Mouse (Mus musculus): ENCODE measurements around the gene Dmrtc2.
"Not testable (repeated sequence)": the region's sequence is repeated elsewhere in the genome, so short reads cannot be mapped to it uniquely, and the experiment has no call there.

The Dmrtc2 gene

DNA sequence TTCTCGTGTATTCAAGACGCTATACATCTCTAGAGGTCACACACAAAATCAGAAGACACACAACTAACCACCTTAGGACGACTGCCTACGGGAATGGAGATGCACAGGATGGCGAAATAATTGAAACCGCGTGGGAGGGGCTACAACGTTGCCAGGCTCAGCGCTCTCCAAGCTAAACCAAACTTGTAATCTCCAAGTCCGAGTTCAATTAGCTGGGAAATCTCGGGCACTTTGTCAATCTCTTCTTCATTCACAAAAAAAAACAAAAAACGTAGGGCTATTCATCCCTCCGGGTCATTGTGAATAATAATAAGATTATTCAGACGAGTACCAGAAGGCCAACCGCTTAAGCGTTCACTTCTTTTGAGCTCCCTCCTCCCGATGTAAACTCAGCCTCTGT is 777 bp upstream of the Dmrtc2 start:
- no peak for DNase-seq (ENCODE audit: low spot score in 2 of 2)

DNA sequence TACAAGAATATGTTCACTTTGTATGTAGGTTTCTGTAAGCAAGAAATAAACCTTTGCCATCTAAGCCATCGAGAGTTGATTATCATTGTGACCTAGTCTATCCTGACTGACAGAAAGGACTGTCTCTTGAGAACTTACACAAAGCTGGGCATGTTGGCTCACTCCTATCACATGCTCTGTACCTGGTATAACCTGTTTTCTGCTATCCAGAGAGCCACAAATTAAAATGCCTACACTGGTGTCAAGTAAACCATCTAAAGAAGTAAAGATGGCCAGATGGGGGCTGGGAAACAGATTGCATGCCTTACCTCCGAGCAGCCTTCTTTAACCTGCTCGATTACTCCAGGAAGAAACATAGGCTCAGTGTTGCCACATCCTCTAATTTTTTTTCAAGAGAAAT is 7.7 kb downstream of the Dmrtc2 start:
- no peak for DNase-seq (ENCODE audit: low spot score in 2 of 2)

DNA sequence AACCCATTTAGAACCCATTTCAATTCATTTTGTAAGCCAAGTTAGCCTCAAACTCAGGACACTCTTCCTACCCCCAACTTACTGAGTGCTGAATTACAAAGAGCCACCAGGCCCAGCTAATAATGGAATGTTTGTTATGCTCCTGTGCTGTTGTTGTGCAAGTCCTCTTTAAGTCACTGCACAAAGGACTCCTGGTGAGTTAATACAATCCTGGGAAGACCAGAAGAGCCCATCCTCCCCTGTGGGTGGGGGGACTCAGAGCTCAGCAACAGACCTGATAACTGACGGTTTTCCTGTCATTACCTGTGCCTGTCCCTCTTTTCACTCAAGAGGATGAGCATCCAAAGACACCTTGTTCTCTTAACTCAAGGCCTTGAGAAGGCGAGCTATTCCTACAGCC is 9.8 kb downstream of the Dmrtc2 start:
- no peak for DNase-seq (ENCODE audit: low spot score in 2 of 2)

DNA sequence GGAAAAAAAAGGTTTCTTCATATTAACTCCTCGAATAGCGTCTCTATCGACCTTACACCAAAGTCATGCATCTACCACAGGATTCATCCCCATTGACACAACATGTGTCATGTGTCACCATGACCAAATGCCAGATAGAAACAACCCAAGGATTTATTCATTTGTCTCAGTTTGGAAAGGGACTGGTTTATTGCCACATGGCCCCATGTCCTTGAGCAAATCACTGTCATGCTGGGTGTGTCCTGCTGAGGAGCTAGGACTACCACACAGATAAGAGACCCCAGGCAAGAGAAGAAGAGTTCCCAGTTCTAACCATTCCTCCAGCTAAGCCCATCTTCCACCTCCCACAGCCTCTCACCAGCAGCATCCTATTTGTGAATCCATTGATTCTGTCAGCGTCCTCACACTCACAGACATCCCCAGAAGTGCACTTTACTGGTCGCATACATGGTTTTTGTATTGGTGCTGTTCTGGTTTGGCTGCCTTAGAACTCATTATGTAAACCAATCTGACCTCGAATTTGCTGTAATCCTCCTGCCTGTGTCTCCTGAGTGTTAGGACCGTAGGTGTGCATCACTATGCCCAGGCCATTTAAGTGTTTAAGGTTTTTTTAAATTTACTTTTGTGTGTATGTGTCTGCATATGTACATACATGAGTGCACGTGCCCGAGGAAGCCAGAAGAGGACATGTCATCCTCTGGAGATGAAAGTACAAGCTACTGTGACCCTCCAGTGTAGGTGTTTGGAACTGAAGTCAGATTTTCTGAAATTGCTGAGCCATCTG is 12.8 kb downstream of the Dmrtc2 start:
- no peak for DNase-seq (ENCODE audit: low spot score in 2 of 2)

DNA sequence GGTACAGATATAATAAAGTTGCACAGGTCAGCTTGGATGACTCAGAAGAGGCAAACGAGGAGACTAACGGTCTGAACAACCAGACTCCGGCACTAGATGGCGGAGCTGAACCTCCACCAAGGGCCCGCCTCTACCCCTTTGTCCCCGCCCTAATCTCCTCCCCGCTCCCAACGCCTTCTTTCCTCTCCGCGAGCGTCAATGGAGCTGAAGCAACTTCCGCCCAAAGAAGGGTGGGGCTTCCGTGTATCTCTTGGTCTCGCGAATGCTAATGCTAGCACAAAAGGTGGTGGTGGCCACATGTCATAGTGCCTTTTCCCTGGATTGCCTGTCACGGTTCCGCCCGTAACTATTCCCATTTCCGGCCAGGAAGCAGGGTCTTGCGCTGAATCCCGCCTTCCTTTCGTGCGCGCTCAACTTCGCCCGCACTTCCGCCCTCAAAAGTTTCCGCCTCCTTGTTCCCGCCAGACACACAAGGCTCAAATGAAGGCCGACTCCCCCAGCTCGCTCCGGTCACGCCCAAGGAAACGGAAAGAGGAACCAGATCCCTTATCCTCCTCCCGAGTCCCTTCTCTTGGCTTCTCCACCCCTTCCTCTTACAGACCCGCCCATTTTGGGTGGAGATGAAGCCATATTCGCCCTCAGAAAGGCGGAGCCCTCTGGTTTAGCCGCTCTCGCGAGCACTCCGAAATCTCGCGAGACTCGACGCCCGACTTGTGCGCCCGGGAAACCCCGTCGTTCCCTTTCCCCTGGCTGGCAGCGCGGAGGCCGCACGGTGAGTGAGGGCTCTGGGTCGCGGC is 14.2 kb downstream of the Dmrtc2 start, which contains the start of gene Rps19:
TSS of gene Rps19 (plus strand) at position 476 of the 797 bp plus-strand sequence.
- DNase-seq (ENCODE audit: low spot score in 2 of 2), result peak; percentile 97 to 98

DNA sequence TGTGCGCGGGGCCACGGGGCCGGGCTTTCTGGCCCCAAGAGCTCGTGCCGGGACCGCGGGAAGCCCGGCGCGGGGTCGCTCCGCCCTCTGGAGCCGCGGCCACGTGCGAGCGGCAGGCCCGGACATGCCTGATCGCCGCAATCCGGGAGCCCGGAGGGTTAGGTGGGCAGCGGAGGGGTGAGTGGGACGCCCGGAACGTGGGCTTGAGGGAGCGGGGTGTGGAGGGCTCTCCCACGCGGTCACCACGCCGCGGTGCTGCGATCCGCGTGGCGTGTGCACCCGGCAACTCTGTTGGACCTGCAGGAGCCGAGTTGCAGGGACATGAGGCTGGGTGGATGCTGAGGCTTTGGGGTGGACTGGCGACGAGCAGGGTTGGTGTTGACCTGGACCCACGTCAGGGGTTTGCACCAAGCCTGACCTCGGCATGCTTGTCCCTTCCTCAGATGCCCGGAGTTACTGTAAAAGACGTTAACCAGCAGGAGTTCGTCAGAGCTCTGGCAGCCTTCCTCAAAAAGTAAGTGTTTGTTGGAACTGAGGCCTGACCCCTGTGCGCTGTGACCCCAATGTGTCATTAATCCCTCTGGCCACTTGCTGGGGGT is 14.9 kb downstream of the Dmrtc2 start:
- DNase-seq (ENCODE audit: low spot score in 2 of 2), result no peak

DNA sequence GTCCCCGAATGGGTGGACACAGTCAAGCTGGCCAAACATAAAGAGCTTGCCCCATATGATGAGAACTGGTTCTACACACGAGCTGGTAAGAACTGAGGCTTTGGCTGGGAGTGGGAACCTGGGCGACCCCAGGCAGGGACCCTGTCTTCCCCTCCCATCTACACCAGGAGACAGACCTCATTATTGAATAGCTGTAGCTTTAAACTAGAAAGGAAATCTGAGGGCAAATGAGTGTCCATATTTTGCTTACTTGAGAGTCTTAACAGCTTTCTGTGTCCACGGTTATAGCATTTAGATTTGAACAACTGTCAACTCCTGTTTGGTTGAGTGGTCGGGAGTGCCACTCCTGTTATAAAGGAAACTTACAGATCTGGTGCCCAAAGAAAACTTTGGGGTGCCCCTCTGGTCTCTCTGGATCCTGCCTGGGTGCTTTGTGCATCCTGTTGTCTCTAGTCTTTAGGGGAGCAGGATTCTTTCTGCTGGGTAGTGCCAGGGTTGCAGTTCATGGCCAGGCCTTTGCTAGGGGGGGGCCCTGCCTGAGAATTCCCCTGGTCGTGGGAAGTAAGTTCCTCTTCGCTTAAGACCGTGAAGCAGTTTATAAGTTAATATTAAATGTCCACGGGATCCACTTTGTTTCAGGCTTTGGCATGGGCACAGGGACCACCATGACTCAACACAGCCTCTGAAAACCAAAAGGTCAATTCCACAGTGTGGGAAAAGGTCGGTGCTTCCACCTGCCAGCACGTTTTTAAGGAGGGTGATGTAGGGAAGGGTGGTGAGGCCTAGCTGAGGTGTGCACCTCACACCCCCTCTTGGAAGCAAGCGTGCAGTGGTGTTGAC is 15.8 kb downstream of the Dmrtc2 start:
- no peak for DNase-seq (ENCODE audit: low spot score in 2 of 2)

DNA sequence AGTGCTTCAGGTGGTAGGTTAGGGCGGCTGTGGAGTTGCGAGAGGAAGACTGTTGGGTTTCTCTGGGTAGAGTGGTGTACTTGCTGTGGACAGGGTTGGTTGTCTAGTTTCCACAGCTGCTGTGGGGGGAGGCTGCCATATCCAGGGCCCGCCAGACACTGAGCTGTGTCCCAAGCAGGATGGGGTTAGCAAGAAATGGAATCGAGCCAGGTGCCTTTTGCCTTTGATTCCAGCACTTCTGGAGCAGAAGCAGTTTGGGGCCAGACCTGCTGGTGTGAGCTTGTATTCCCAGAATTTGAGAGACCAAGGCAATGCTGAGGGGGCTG is 16.4 kb downstream of the Dmrtc2 start:
- DNase-seq (ENCODE audit: low spot score in 2 of 2), result no peak

DNA sequence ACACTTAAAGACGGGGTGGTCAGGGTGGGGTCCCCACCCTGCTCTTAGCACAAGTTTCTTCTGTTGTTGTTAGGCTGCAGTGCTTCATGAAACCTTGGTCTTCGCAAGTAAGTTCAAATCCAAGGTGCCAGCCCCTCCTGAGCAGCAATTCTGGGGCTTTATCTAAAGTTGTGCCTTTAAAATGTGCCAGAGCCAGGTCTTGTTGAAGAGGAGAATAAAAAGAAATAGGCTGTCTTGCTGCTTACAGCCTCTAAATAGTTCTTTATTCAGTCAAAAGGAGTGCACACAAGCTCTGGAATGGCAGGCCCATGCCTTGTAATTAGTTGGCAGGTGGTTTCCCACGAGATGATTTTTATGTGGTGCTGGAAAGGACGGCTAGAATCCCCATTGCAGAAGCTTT is 17.2 kb downstream of the Dmrtc2 start:
- DNase-seq (ENCODE audit: low spot score in 2 of 2), result no peak

DNA sequence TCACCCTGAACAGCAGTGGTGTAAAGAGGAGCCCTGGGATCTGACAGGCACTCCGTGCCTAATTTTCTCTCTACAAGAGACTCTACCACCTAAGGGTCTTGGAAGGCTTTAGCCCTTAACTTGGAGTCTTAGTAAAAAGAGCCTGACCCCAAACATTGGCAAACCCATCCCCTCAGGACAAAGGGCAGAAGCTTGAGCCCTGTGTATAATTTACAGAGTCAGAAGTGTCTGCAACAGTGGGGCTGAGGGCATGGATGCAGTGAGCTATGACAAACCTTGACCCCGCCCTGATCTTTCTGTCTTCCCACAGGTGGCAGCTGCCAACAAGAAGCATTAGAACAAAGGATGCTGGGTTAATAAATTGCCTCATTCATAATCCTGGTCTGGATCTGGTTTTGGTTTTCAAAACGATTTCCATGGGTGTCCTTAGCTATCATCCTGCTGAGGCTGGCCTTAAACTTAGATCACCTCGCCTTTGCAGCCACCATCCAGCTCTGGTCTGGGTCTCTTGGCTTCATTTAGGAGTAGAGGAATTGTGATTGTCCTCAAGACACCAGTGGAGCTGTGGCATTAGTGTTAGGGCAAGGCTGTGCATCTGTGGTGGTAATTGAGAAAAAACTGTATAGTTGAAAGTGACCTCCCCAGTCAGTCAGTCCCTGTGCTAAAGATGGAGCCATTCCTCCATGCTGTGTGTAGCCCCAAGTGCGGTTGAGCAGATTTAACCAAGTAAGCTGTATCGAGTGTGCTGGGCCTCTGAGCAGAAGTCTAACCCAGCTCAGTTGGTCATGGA is 19.8 kb downstream of the Dmrtc2 start:
- no peak for DNase-seq (ENCODE audit: low spot score in 2 of 2)

DNA sequence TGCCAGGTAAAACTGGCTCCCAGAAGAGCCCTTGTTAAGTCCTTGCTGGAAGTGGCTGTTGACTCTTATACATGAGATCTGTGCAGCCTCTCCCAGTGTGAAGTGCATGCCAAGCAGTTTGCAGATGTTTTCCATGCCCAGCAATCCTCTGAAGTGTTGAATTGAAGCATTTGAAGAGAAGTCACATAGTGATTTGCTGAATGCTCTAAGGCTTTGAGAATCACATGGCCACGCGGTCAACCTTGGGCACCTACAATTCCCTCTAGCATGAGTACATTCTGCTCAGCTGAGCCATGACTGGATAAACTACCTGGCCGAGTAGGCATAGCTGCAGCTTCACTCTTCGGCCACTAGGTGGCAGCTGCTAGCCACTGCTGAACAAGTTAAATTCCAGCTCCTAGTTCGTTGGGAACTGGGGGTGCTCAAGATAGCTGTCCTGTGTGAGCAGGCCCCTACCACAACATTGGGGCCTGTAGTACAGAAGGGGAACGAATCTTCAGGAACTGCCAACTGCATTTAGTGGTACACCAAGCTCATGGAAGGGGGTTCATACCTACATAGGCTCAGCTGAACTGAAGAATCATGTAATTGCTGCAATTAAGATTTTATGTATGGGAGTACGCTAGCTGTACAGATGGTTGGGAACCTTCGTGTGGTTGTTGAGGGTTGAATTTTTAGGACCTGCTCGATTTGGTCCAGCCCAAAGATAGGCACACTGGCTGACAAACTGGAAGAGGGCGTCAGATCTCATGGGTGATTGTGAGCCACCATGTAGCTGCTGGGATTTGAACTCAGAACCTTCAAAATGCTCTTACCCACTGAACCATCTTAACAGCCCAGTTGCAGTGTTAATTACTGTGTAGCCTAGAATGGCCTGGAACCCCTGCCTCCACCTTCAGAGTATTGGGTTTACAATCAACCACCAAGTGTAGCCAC is 20.7 kb downstream of the Dmrtc2 start:
- peak; percentile 49 to 66 for DNase-seq (ENCODE audit: low spot score in 2 of 2)

DNA sequence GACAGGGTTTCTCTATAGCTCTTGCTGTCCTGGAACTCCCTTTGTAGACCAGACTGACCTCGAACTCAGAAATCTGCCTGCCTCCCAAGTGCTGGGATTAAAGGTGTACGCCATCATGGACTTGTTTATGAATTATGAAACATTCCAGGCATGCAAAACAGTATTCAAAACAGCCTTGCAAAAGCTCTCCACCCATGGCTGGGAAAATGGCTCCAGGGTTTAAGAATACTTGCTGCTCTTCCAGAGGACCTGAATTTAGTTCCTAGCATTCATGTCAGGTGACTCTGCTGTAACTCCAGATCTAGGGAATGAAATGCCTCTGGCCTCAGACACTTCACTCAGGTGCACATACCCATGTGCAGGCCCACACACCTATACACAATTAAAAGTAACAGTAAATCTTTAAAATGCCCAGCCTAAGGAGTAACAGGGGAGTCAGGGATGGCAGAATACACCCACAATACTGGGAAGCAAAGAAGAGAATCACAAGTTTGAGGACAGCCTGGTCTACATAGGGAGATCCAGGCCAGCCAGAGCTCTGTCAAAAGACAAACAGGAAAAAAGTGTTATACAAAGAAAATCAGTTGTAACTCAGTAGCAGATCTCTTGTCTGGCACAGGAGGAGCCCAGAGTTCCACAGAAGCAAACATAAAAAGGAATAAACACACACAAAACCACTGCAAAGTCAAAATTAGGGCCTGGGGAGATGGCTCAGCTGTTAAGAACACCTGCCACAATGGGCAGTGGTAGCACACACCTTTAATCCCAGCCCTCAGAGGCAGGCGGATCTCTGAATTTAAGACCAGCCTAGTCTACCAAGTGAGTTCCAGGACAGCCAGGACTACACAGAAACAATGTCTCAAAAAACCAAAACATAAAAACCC is 21.6 kb downstream of the Dmrtc2 start:
- DNase-seq (ENCODE audit: low spot score in 2 of 2), result no peak

DNA sequence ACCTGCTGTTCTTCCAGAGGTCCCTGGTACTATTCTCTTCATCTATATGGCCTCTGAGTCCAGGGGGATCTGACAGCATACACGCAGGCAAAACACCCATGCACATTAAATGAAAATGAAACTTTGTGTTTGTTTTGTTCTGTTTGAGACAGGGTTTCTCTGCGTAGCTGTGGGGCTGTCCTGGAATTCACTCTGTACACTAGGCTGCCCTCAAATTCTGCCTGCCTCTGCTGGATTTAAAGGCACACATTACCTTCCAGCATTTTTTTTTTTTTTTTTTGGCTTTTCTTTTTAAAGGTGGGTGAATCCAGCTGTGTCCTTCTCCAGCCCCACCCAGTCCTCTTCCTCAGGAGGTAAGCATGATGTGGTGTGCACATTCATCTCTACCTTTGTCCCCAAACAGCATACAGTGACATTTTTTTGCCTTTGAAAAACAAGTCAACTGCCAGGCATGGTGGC is 22.3 kb downstream of the Dmrtc2 start:
- no peak for DNase-seq (ENCODE audit: low spot score in 2 of 2)

DNA sequence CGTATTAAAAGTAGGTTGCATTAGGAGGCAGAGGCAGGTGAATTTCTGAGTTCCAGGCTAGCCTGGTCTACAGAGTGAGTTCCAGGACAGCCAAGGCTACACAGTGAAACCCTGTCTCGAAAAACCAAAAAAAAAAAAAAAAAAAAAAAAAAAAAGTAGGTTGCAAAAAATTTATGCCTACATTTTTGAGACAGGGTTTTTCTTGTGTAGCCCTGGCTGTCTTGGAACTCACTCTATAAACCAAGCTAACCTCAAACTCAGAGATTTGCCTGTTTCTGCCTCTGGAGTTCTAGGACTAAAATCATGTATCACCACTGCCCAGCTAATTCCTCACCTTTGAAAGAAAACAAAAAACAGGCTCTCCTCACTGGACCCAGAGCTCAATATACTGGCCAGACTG is 25.9 kb downstream of the Dmrtc2 start:
- DNase-seq (ENCODE audit: low spot score in 2 of 2), result not testable (repeated sequence)

DNA sequence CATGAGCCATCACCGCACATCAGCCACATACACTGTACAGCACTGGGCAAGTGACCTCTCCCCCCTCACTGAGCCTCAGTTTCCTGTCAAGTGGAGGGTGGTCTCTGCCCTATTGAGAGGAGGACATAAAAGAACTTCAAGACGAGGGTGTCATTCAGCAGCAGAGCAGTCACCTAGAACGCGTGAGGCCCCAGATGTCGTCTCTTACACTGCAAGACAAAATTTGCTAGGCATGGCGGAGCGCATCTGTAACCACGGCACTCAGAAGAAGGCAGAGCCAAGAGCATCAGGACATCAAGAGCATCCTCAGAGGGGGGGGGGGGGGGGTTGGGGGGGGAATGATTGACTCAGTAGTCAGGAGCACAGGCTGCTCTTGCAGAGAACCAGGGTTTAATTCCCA is 26.4 kb downstream of the Dmrtc2 start:
- DNase-seq (ENCODE audit: low spot score in 2 of 2), result no peak

DNA sequence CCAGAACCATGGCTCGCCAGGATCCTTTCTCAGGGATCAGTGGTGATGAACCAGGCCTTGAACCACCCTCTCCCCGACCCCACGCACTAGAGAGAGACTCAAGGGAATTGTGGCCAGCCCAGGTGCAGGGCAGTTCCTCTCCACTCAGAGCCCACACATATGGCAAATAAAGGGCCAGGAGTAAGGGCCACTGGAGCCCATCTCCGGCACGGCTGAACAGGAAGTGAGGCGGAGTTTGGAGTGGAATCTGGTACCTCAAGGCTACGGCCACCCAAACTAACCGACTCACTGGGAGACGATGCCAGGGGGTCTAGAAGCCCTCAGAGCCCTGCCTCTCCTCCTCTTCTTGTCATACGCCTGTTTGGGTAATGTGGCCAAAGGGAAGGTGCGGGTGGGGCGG is 27.4 kb downstream of the Dmrtc2 start, which contains the start of gene Cd79a:
TSS of gene Cd79a (plus strand) at position 158 of the 400 bp plus-strand sequence.
- DNase-seq (ENCODE audit: low spot score in 2 of 2), result no peak

DNA sequence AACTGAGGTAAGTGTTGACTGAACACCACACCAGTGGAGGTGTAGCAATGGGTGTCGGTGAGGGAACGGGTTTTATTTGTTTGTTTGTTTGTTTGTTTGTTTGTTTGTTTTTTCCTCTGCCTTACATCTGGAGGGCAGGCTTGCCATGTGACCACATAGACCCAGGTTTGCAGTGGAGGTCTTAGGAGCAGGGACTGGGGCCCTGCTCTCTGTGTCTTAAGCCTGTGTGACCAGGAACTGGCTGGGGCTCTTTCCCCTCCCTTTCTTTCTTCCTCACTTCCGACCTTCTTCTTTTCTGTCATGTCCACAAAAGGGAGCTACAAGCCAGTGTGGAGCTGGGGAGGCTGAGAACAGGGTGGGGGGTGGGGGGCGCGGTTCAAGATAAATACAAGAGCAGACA is 28.1 kb downstream of the Dmrtc2 start:
- no peak for DNase-seq (ENCODE audit: low spot score in 2 of 2)

DNA sequence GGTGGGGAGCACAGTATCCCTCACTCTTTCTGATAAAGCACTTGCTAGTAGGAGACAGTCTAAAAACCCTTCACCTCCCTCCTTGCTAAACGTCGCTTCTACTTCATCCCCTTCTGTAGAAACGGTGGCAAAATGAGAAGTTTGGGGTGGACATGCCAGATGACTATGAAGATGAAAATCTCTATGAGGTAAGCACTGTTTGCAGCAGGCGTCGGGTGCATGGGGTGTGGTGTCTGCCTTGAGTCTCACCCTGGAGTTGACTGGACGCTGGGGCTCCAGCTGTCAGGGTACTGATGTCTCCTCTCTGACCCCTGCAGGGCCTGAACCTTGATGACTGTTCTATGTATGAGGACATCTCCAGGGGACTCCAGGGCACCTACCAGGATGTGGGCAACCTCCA is 31.3 kb downstream of the Dmrtc2 start:
- DNase-seq (ENCODE audit: low spot score in 2 of 2), result no peak

DNA sequence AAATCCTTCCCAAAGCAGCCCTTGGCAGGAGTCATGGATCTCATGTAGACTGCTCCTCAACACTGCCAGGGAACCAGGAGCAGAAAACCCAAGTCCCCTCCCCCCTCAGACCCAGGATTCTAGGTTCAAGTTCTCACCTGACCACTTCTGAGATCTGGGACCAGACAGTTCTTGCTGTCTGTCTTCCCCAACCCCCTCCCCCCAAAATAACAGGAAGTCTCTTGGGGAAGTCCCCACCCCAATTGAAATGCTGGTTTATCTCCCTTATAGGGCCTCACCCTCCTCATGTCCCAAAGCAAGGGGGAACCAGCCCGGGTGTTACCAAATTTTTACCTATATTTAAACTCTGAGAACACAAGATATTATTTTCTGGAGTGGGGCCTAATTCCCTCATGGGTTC is 32.0 kb downstream of the Dmrtc2 start:
- DNase-seq (ENCODE audit: low spot score in 2 of 2), result no peak

Data from cerebellum, postnatal 4 days (tissue).